Mouse (Mus musculus) liver, adult 2 months (tissue): ENCODE measurements at regions not wholly inside any gene's neighbourhood (a gene's known extent, or its start where the extent isn't known, plus 50 kb on each side); places are given as distances from the start of the nearest gene placed in this dataset.

ENCODE experiments used
- DNase-seq: peaks from one replicate; pipeline ENCODE4 v3.0.0-alpha.2; 2011; ENCODE audit warnings: low read depth, low spot score; ENCODE audit errors: extremely low read depth
- H3K27ac ChIP-seq: fragments of 200-500 bp; replicated peaks from 2 replicates; pipeline ENCODE4 v1.5.1; 2012; ENCODE audit warnings: low read depth, mild to moderate bottlenecking, control low read depth, inconsistent platforms, low read length; ENCODE audit not compliant: insufficient read depth
- H3K27me3 ChIP-seq: fragments of 200-500 bp; 2 replicates; pipeline ENCODE4 v1.6.1; 2012; ENCODE audit warnings: mild to moderate bottlenecking, moderate library complexity, low read length, inconsistent platforms; ENCODE audit not compliant: control insufficient read depth, insufficient read depth
- H3K36me3 ChIP-seq: fragments of 200-500 bp; 2 replicates; pipeline ENCODE4 v1.6.1; 2012; ENCODE audit warnings: low read length, inconsistent platforms; ENCODE audit not compliant: control insufficient read depth, insufficient read depth
- H3K4me1 ChIP-seq: fragments of 200-500 bp; 2 replicates; pipeline ENCODE4 v1.6.1; 2011; ENCODE audit warnings: low read length; ENCODE audit not compliant: control insufficient read depth, insufficient read depth
- H3K4me3 ChIP-seq: fragments of 200-500 bp; 2 replicates; pipeline ENCODE4 v1.5.1; 2011; ENCODE audit warnings: low read depth, mild to moderate bottlenecking, control low read depth, low read length, moderate library complexity; ENCODE audit not compliant: insufficient read depth
- H3K79me2 ChIP-seq: fragments of 200-500 bp; 2 replicates; pipeline ENCODE4 v1.6.1; 2012; ENCODE audit warnings: inconsistent platforms, mild to moderate bottlenecking, low read length, moderate library complexity; ENCODE audit not compliant: control insufficient read depth, insufficient read depth
- H3K9ac ChIP-seq: fragments of 200-500 bp; 2 replicates; pipeline ENCODE4 v1.6.1; 2012; ENCODE audit warnings: low read depth, mild to moderate bottlenecking, control low read depth, inconsistent platforms, low read length
- CTCF ChIP-seq: fragments of 200-500 bp; IDR thresholded peaks from 2 replicates; pipeline ENCODE4 v1.5.1; 2011; ENCODE audit warnings: low read depth, low read length, control low read depth
- POLR2A ChIP-seq: fragments of 200-500 bp; IDR thresholded peaks from 2 replicates; pipeline ENCODE4 v1.6.1; 2011; ENCODE audit warnings: low read length, control low read depth; ENCODE audit not compliant: insufficient read depth; ENCODE audit errors: extremely low read depth
- WGBS: fragments of 180-500 bp; shearing (Covaris S2); methylation state at CpG from one replicate; pipeline ENCODE4 v1.1.7; 2018; 5-methylcytosine and 5-hydroxymethylcytosine counted together

DNA sequence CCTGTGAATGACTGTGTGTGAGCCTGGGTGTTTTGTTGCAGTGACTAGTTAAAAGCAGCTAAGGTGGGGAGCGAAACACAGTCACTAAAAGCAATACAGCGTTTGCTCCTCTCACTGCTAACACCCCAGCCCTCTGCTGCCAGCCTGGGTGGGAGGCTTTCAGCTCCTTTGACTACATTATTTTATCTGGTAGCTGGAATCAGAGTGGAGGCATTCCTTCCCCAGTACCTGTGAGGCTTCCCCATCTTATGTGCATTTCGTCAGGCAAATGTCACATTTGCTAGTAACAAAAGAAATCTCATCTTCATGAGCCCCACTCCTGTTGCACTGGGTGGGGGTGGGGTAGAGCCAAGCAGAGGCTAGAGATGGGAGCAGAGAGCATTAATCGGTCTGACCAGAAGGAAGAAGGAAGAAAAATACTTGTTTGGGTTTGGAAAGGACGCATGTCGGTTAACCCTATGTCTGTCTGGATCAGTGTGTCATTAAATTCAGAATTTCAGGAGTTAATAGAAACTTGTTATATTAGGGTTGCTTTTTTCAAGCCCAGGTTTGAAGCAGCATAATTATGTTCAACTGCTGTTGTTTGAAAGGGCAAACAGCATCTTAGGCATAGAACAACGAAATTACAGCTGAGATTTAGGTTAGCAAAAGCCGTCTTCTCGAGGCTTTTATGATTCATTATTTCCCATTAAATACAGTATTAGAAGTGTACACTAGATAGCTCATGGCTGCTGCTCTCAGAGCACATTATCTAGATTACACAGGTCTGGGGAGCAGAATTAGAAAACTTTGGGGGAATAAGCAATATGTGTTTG lies 269.3 kb downstream of the Meis1 start:
- Histone ChIP-seq H3K27ac (no peak overlapping the region), H3K79me2 (no peaks in the 10 kb centered on the region), H3K36me3 (no peaks in the 10 kb centered on the region), H3K27me3 (no peaks in the 10 kb centered on the region), H3K4me1 (no peaks in the 10 kb centered on the region), H3K4me3 (no peak overlapping the region), H3K9ac (no peak overlapping the region)
- WGBS: 68% methylated on average over 9 of the region's 9 CpGs
- TF ChIP-seq POLR2A: no peak
- no peak for TF ChIP-seq CTCF
- DNase-seq: no peak

DNA sequence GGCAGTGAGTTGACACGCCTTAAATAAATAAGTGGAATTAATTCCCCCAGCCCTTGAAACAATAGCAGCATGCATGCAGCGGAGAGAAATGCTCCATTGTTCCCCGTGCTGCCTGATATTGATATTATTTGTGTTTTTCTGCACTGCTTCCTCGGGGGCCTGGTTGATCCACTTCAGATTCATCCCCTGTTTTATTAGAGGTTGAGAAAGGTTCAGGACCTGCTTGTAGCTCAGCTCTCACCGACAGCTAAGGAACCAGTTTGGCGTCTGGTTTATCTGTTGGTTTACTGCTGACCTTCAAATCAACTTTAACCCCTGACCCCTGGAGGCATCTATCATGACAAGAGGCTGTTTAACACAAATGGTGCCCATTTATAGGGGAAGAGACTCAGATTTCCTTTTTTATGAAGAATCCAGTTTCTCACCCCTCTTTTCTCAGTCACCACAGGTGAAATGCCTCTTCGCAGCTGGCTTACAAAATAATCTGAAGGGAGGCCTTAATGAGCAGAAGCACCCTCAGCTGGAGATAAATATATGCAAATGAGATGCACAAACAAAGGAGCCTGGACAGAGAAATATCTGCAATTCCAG lies 270.8 kb downstream of the Meis1 start:
- Histone ChIP-seq H3K27ac (no peak overlapping the region), H3K9ac (no peak overlapping the region), H3K27me3 (no peaks in the 10 kb centered on the region), H3K4me1 (no peaks in the 10 kb centered on the region), H3K4me3 (no peak overlapping the region), H3K36me3 (no peaks in the 10 kb centered on the region), H3K79me2 (no peaks in the 10 kb centered on the region)
- no peak for DNase-seq
- TF ChIP-seq POLR2A (no peak), CTCF (no peak)
- 53% methylated on average over 7 of the region's 7 CpGs for WGBS

DNA sequence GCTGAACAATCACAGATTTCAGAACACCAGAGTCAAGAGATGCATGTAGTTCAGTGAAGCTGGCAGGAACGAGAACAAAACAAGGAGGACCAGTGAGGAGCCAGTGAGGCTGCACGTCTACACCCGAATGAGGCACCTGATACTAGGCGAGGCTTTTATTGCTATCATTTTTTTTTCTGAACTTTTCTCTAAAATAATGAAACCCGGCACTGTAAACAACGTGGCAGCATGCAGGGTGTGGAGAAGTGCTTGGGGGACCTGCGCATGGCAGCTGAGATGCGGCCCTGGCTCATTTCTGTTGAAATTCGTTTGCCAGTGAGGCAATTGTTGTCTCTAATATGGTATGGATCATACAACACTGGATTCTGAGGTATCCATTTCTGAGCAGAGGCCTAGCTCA lies 271.4 kb downstream of the Meis1 start:
- Histone ChIP-seq H3K9ac (no peak overlapping the region), H3K79me2 (no peaks in the 10 kb centered on the region), H3K27me3 (no peaks in the 10 kb centered on the region), H3K4me3 (no peak overlapping the region), H3K27ac (no peak overlapping the region), H3K36me3 (no peaks in the 10 kb centered on the region), H3K4me1 (no peaks in the 10 kb centered on the region)
- DNase-seq: no peak
- TF ChIP-seq POLR2A (no peak), CTCF (no peak)
- WGBS: 85% methylated on average over 9 of the region's 9 CpGs

DNA sequence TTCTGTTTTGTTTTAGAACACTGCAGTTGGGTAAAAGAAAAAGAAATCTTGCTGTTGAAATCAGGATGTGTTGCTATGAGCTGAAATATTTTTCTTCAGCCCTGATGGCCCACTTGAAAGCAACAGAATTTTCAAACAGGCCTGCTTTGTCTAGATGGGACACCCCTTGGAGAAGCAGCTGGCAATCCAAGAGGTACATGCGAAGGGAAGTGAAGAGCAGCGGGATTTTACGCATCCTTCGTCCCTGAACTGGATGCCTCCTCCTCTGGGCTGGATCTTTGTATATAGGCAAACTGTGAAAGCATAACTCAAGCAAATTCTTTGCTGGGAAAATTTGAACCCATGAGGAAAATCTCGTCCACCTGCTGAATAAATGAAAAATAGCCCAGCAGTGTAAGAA lies 272.3 kb downstream of the Meis1 start:
- no peaks in the 10 kb centered on the region for H3K4me1 ChIP-seq
- H3K79me2 ChIP-seq: no peaks in the 10 kb centered on the region
- TF ChIP-seq POLR2A (no peak), CTCF (no peak)
- H3K36me3 ChIP-seq: no peaks in the 10 kb centered on the region
- DNase-seq: no peak
- no peak overlapping the region for H3K4me3 ChIP-seq
- H3K27ac ChIP-seq: no peak overlapping the region
- H3K9ac ChIP-seq: no peak overlapping the region
- 83% methylated on average over 5 of the region's 5 CpGs for WGBS
- no peaks in the 10 kb centered on the region for H3K27me3 ChIP-seq

DNA sequence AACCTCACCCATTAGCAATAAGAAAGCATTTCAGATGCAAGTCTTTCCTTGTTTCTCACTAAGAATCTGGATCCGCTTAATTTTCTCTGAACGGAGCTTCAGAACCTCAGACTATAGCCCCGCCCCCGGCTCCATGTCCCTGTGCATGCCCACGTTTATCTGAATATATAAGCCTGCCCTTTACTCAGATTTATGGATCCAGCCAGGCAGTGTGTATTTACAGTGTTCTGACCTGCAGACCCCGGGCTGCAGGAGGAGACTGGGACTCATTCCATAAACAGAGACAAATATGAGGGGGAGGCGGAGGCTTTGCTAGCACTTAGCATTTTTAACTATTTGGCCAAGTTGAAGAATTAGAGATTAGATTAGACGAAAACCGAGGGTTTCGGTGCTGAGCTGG lies 272.9 kb downstream of the Meis1 start:
- Histone ChIP-seq H3K27me3 (no peaks in the 10 kb centered on the region), H3K79me2 (no peaks in the 10 kb centered on the region), H3K4me3 (no peak overlapping the region), H3K36me3 (no peaks in the 10 kb centered on the region), H3K4me1 (no peaks in the 10 kb centered on the region), H3K9ac (no peak overlapping the region), H3K27ac (no peak overlapping the region)
- 14% methylated on average over 10 of the region's 10 CpGs for WGBS
- DNase-seq: no peak
- no peak for TF ChIP-seq POLR2A
- TF ChIP-seq CTCF: no peak
